Mouse (Mus musculus) adrenal gland (tissue): ENCODE measurements at regions not wholly inside any gene's neighbourhood (a gene's known extent, or its start where the extent isn't known, plus 50 kb on each side); places are given as distances from the start of the nearest gene placed in this dataset.

Source experiments
- intact Hi-C: fragments of 180-260 bp; cut with DNase I; formaldehyde crosslinking; loops from one replicate; pipeline ENCODE4 v1.15.1; 2025

DNA sequence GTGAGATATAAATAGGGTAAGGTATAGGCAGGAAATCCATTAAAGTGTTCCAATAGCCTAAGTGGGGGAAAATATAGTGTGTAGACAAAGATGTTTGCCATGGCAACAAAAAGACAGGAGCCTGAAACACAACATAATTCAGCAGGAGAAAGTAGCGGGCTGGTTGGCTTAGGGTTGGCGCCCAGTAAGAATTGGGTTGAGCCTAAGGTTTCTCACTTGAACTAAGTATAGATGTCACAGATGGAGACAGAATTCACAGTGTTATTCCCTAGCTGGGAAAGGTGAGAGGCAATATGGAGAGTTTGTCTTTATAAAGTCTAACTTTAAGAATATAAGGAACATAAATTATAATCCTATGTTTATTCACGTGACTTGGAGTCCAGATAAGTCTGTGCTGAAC lies 64.8 kb upstream of the Ogfrl1 start:
- intact Hi-C loops, result no loop called here

DNA sequence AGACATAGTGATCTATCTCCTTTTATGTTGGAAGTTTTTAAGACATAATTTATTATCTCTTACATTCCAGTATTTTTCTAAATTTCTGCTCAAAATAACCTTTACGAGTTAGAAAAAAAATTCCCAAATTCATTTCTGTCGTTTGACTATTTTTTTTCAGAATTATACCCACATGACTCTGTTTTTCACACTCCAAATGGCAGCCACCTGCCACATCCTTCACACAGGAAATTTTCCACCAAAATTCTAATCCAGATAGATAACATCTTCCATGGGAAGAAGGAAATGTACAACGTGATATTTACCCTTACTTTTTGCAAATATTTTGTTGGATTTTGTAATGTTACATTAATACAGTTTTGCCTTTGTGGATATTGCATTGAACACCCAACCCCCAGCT lies 66.5 kb upstream of the Ogfrl1 start:
- intact Hi-C loops, result no loop called here

DNA sequence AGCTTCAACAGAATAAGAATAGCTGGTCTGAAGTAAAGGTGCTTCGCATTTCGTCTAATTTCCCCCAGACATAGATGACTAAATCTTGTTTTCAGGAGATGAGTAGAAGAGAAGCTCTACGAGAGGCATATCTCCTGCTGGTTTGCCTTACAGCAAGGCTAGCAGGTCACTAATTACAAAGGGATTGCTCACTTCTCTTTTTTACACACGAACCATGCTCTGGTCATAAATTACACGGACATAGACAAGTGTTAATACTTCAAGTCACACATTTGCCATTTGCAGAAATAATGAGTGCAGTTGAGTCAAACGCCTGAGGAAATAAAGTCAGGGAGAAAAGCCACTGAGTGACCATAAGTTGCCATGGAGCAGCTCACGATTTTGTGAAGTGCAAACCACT lies 68.8 kb upstream of the Ogfrl1 start:
- intact Hi-C loops, result no loop called here

DNA sequence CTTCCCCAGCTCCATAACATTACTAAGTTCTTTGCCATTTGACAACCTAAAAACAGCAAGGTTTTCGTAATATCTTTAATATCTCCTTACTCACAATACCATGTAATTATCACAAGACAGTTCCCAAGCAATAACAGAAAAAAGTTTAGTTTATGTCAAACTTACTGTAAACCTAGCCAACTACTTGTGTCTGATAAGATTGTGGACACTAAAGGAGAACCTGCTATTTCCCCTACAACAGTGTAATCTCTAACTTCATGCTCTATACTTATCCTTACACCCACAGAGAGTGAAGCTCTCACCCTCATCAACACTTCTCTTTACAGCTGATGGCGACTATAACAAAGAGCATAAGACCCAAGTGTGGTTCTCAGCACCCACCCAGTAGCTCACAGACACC lies 69.8 kb upstream of the Ogfrl1 start:
- intact Hi-C loops, result no loop called here

DNA sequence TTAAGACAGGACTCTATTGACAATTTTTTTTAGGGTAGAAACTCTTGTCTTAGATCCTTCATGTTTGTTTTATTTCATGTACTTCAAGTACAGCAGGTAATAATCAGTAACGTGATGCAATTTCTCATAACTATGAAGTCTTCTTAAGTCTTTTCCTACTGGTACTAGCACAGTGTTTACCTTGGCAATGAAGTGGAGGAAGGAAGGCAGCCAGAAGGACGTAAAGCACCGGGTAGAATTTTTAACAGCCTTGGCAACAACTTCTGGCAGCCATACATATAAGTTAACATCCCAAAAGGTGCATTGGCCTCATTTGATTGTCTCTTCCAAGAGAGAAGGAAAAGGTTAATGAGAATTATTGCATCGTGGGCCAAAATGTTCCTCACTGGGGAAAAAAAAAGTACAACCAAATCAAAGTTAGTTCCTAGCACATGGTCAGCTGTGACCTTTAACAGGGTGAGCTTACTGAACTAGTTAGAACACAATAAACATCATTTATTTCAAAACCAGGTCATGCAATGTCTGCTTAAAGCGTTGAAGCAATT lies 83.3 kb upstream of the Ogfrl1 start:
- intact Hi-C loops, result no loop called here

DNA sequence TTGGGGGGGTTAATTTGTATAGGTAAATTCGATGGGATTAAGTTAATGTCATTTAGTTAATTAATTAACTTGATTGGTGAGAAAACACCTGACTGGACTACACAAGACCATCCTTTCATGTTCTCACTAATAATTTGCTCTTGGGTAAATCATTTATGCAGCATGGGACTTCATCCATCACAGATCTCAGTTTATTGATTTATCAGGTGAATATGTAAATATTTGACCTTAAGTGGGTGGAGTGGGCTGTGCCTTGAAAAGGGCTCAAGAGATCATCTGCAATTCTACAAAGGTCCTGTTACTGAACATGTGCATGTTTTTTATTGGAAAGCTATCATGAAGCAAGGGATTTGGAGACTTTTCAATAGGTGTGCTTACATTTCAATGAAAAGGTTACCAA lies 87.0 kb upstream of the Ogfrl1 start:
- intact Hi-C loops, result no loop called here

DNA sequence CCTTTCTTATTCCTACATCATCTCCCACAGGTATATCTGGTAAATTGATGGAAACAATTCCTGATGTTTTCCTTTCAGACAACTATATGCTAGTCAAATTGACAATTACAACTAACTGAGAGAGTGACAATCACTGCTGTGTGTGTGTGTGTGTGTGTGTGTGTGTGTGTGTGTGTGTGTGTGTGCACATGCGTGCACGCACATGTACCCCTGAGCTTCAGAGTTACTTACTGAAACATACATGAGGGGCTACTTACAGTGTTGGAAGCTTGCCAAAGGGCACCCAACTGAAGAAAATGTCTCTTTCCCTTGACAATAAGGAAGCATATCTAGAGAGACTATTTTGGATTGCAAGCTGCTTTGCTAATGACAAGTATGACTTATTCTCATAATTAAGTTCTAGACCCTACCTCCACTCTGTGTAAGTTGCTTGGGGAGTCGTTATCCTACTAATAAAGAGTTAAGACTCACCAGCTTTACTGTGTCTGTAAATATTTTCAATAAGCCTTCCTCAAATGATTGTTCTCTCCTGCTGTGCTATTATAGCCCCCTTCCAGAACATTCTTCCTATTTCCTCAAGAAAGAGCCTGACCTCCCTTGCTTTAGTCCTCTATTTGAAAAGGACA lies 87.7 kb upstream of the Ogfrl1 start:
- intact Hi-C loops, result no loop called here

DNA sequence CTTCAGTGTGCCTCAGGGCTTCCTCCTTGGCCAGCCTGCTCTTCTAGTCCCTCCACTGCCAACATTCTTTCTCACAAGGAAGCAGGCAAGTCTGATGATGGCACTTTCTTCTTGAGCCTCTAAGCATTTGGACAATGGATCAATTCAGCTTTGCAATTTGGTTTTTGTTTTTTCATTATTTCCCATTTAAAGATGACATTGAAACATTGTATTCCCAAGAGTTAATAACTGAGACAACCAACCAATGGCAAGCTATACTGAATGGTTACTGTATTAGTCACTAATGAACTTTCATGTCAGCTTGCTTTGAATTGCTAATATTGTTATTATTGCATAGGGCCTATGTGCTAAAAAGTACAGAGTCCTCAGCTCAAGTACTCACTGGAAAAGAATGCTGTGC lies 89.5 kb upstream of the Ogfrl1 start:
- intact Hi-C loops, result no loop called here

DNA sequence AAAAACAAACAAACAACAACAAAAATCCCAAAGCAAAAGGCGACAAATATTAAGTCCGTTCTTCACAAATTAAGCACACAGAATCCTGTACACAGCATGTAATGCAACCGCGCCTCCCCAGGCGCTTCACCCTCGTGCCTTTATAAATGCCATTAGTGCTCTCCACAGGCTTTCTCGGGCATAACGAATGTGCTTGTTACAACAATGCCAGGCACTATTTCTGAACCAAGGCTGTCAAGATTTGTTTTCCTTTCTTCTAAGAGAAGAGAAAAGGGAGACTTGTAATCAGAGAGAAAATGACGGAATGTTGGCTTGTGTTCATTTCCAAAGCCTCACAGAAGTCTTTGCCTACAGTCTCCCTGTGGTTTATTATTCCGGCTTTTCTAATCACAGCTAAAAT lies 93.1 kb upstream of the Ogfrl1 start:
- intact Hi-C loops, result no loop called here

DNA sequence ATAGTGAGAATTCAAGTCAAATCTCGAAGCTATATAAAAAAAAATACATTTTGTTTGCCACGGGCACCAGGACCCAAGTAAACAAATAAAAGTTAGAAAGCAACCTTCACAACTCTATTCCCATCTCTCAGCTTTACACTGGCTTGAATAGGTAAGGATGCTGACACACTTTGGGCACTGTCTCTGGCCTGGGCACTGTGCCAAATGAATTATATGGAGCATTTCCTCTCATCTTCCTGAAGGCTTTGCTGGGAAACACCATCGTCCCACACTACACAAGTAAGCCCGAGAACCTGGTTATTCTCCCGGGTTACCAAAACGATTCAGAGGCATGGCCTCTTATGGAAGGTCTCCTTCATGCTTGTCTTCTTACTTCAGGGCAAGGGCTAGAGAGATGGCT lies 93.5 kb upstream of the Ogfrl1 start:
- intact Hi-C loops, result no loop called here

DNA sequence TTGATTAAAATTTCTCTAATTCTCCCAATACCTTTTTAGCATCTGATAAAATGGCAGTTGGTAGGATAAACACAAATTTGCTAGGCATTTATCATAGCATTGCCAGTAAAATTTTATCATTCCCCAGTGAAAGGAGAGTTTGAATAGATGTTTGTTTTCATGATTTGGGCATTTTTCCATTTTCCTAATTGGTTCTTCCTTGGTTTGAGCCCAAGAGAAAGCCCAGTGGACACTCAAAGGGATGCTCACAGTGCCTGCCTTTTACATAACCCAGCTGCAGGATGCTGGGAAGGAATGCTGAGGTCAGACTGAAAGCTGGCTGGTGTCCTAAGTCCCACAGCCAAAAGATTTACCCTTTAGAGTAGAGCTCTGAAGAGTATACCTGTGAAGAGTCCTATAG lies 95.4 kb upstream of the Ogfrl1 start:
- intact Hi-C loops, result no loop called here

DNA sequence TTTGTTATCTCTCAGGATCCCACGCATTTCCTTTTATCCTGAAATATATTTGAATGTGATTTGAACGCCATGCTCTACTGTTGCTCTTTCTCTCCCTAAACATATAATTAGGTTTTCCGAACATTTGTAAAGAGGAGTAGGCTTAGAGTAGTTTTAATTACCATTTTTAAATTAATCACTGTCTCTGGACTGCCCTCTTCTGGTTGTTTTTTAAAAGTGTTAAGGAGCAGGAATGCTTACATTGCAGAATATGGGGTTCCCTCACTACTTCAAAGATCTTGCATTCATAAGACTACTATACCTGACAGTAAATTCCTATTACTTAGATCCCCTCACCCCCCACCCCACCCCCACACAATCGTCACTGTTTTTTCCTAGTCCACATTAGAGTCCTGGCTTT lies 97.8 kb upstream of the Ogfrl1 start:
- intact Hi-C loops, result loop anchor here (1.0 kb wide), 1 partner anchor 171 kb away; no protein-coding TSS in a partner anchor

DNA sequence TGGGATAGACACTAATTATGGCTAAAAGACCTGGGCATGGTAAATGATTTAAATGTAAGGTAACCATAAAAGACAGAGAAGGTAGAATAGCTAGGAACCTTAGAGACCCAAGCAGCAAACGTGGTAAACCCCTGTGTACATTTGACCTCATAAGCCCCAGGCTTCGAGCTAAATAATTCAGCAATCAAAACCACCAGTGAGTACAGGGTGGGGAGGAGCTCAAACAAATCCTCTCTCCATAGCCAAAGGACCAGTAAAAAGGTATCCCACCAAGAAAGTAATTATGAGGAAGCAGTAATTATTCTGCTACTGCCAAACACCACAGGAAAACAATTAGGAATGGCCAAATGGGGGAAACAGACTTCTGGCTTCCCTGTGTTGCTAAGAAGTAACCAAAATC lies 122.5 kb upstream of the Ogfrl1 start:
- intact Hi-C loops, result no loop called here

DNA sequence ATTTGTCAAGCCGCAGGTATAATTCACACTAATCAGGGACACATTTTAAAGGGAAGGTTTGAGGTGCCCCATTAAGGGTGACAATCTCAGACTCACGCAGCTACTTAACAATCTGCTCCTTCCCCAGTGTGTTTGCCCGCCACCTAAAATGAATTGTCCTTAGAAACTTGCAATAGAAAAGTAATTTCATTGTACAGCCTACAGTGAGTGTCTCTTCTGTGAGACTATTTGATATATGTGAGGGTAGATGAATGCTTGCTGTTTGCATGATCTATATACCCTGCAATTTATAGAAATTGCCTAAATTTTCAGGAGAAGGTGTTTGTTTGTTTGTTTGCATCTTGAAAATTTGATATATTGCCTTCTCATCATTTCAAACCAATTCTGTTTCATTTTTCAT lies 135.1 kb upstream of the Ogfrl1 start:
- intact Hi-C loops, result no loop called here

DNA sequence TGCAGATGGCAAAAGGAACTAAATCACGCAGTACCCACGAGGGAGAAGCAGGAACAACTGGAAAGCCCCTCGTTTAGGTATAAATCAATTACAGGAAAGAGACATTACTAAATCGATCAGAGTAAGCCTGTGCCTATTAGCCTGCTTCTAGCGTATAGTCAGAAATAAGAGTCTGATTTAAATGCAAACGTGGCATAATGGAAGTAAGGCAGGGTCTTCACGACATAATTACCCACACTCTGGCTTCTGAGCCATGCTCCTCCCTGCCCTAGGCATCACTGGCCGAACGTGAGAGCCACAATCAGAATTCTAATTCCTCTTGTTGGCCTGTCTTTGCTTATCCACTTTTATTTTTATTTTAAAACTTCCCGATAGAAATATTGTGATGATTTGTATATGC lies 139.0 kb upstream of the Ogfrl1 start:
- intact Hi-C loops, result no loop called here

DNA sequence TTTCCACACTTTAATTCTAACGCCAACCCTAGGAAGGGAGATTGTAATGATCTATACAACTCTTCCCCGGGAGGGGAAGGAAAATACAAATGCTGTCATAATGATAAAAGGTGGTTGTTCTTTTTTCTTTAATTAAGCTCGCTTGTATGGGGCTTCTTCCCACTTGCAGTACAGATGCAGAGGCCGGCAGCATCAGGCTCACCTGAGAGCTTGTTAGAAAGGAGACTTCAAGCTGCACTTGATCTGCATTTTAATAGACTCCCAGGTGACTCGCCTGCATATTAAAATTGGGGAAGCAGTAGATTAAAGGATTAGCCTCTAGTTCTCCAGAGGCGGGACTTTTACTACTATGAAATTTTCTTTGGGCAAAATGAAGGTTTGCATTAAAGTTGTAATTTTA lies 140.8 kb upstream of the Ogfrl1 start:
- intact Hi-C loops, result no loop called here

DNA sequence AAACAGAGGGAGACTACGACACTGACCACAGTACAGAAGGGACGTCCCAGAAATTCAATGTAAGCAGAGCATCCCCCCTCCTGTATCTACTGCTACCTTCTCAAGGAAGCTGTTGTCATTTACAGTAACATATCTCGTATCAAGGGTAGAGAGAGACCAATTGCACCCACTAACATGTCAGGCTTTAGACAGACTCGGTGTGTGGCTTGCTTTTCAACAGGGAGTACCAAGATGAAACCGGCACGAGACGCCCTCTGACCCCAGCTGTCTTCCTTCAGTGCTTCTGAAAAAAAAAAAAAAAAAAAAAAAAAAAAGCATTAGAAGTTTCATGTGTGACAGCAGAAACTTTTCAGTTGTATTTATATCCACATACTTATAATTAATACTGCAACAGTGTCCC lies 143.0 kb upstream of the Ogfrl1 start:
- intact Hi-C loops, result no loop called here

DNA sequence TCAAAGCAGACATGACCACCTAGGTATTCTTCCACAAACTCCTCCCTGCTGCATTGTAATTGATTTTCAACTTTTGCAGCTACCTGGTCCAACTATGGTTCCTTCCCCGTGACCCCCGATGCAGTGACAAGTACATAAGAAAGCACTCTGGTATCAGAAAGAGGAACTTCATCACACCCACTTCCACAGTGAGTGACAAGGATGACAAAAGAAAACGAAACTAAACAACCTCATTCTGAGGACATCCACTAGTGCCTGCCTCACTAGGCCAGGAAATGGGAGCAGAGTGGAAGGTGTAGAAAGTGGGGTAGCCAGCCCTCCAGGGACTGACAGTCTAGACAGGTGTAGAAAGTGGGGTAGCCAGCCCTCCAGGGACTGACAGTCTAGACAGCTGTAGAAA lies 158.2 kb upstream of the Ogfrl1 start:
- intact Hi-C loops, result no loop called here

DNA sequence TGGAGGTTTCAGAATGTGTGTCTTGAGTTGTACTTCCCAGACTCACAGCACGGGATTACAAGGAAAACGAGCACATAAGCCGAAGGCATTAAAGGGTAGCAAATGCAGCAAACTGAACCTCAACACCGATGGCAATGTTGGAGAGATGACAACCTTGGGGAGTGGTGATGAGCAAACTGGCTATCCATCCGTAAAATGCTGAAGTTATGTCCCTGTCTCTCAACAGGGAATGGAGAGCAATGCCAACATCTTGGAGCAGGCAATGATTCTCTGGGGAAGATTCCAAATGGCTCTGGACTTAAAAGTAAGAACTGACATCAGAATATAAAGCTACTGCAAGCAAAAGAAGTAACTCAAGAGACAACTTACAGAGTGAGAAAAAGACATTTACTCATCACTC lies 170.5 kb upstream of the Ogfrl1 start:
- intact Hi-C loops, result no loop called here

DNA sequence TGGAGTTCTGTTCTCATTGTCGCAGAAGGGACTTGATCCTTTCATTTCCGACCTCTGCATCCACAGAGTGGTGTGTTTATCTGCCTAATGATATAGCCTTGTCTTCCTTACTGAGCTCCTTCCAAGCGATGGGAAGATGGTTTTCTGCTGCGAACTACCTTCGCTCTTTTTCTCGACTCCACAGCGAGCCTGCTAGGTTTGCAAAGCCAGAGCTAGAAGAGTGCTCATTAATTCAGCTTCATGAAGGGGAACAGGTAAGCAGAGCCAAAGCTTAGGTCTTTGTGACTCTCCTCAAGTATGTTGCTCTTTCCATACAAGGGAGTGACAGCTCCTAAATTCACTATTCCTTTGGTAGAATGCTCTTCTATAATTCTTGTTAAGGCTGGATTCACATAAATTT lies 176.9 kb upstream of the Ogfrl1 start:
- intact Hi-C loops, result no loop called here

DNA sequence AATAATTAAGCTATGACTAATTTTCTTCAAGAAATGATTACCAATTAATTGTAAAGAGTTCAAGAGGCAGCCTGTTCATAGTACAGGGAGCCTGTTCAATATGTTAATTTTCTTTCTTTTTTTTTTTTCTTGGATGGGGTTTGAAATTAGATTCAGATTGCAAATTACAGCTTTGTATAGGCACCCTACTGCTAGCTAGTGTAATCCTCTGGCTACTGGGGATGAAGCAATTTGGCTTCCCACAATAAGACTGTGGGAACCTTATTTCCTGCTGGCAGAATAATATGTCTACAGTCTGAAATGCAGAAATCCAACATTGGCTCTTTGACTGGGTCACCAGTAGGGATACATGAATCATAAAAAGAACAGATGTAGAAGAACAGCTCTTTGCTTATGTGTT lies 177.4 kb upstream of the Ogfrl1 start:
- intact Hi-C loops, result no loop called here

DNA sequence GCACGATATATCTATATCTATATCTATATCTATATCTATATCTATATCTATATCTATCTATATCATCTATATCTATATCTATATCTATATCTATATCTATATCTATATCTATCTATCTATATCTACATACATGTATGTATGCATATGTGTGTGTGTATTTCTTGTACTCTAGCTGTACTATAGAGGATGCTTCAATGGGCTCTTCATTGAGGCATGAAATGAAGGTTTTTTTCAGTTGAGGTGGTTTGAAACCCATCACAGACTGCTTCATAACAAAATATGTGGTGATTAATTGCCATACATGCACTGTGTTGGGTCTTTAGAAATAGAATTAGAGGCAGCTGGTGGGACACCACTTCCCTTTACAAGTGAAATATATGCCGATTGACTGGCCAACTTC lies 177.9 kb upstream of the Ogfrl1 start:
- intact Hi-C loops, result no loop called here

DNA sequence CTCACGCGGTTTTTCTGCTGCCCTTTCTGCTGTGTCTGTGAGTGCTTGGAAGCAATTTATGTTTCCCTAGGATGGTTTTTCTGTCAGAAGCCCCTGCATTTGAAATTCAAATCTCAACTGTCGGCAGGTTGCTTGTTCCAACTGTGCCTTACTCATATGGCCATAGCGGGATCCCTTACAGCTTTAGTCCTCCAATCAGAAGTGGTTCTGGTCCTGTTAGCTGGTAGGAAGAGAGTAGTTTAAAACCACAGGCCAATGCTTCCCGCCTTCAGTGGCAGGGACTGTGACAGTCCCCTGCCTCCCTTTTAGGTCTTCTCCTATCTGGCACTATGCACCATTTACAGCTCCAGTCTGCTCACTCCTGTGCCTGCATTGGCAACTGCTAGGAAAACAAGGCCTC lies 178.6 kb upstream of the Ogfrl1 start:
- intact Hi-C loops, result no loop called here

DNA sequence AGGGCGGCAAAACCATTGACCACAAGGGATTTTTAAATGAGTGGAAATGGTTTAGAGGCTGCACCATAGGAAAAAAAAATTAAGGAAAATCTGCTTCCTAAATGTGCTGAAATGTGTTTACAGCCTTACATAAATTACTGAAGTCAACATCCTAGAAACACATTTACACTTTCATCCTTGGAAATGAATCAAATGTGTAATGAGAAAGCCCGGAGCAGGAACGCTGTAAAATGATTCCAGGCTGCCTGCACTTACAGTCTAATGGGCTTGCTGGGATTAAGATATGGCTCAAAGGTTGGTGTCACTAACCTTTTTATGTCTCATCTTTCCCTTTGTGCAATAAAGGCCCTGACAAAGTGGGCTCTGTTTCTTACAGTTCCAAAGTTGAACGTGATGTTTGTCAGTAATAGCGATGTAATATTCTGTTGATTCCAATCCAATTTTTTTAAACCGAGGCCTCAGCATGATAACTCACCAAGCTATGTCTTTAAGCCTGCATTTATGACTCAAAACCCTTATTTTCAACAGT lies 172.1 kb upstream of the B3gat2 start:
- intact Hi-C loops, result no loop called here
